In genomic region chr11:107092637-107093036, GRCm38 (mm10) we compare ENCODE assay signal across 15 mouse cellular contexts. TPM values are rescaled to one million over a fixed set of nuclear protein-coding genes. Genes with fewer than 3 reads are reported as not detected.
DNase-seq lines count a peak whose midpoint lies in the region; ATAC-seq lines count a peak whose summit lies in the region.
"Had no signal": no experiment of that assay in that cellular context is flagged by ENCODE, and none has a peak within 500 bp of the region (broad histone marks: within the 10 kb centered on the region; RNA-seq: fewer than 3 reads in every experiment).

No protein-coding gene starts in this region.

- H3K36me3 ChIP-seq in liver, embryonic 11.5 days (ENCODE audit: control insufficient read depth, insufficient read depth, low read length) = peaks cover 16% of the 10 kb centered on the region; the same call in 1 of the 2 replicates
- H3K36me3 ChIP-seq in hindbrain, embryonic 12.5 days = peaks cover 43% of the 10 kb centered on the region

- H3K9ac ChIP-seq in liver, embryonic 11.5 days (ENCODE audit: low read depth, low read length) = no peak overlapping the region
- no peak overlapping the region for H3K9ac ChIP-seq in hindbrain, embryonic 12.5 days
- H3K9ac ChIP-seq: limb, embryonic 12.5 days; midbrain, embryonic 13.5 days had no signal

- no peaks in the 10 kb centered on the region for H3K4me1 ChIP-seq in liver, embryonic 11.5 days (replicated peaks; ENCODE audit: control insufficient read depth, insufficient read depth, low read length)
- no peaks in the 10 kb centered on the region for H3K4me1 ChIP-seq in hindbrain, embryonic 12.5 days
- H3K4me1 ChIP-seq: heart, embryonic 10.5 days; limb, embryonic 12.5 days; midbrain, embryonic 13.5 days had no signal

- WGBS in liver, embryonic 11.5 days = 74% methylated on average over 7 of the region's 7 CpGs
- WGBS in hindbrain, embryonic 12.5 days = 96% methylated on average over 7 of the region's 7 CpGs

- no peak overlapping the region; the same call in 1 of the 2 replicates for H3K4me2 ChIP-seq in liver, embryonic 11.5 days
- no peak overlapping the region for H3K4me2 ChIP-seq in hindbrain, embryonic 12.5 days (replicated peaks)
- H3K4me2 ChIP-seq: limb, embryonic 12.5 days; midbrain, embryonic 13.5 days had no signal

- DNase-seq in spleen, postnatal 36 days (ENCODE audit: low spot score in 2 of 2) = peak; percentile 14 to 33
- DNase-seq in spleen, adult 18-20 months = no peak
- peak; percentile 51 for DNase-seq in ZHBTc4 (ENCODE audit: low read depth, low spot score)
- no peak for DNase-seq in liver, embryonic 11.5 days (ENCODE audit: low spot score)
- no peak for DNase-seq in kidney, postnatal 14 days
- DNase-seq in ovary, adult 18-20 months (ENCODE audit: low spot score) = no peak
- DNase-seq: cerebellum, adult 2 months; gastrocnemius, postnatal 14 days; lung, postnatal 14 days had no signal

- no peaks in the 10 kb centered on the region for H3K27me3 ChIP-seq in liver, embryonic 11.5 days (replicated peaks; ENCODE audit: control insufficient read depth, insufficient read depth, low read length)
- H3K27me3 ChIP-seq in hindbrain, embryonic 12.5 days = no peaks in the 10 kb centered on the region
- H3K27me3 ChIP-seq: limb, embryonic 12.5 days; midbrain, embryonic 13.5 days had no signal

- H3K27ac ChIP-seq in liver, embryonic 11.5 days (ENCODE audit: low read depth, low read length) = no peak overlapping the region
- no peak overlapping the region for H3K27ac ChIP-seq in hindbrain, embryonic 12.5 days
- H3K27ac ChIP-seq: heart, embryonic 10.5 days; left cerebral cortex, adult 2 months; limb, embryonic 12.5 days; midbrain, embryonic 13.5 days had no signal

- no peak overlapping the region for H3K4me3 ChIP-seq in liver, embryonic 11.5 days (ENCODE audit: low read depth, low read length)
- H3K4me3 ChIP-seq in hindbrain, embryonic 12.5 days = no peak overlapping the region
- H3K4me3 ChIP-seq: heart, embryonic 10.5 days; left cerebral cortex, adult 2 months; limb, embryonic 12.5 days; midbrain, embryonic 13.5 days had no signal

- H3K9me3 ChIP-seq in liver, embryonic 11.5 days (ENCODE audit: control insufficient read depth, low read length) = no peaks in the 10 kb centered on the region
- H3K9me3 ChIP-seq in hindbrain, embryonic 12.5 days (replicated peaks) = no peaks in the 10 kb centered on the region
- H3K9me3 ChIP-seq: heart, embryonic 10.5 days; limb, embryonic 12.5 days; midbrain, embryonic 13.5 days had no signal

- peak; percentile 91 for ATAC-seq in liver, embryonic 11.5 days (replicated peaks; ENCODE audit: low FRiP score)
- ATAC-seq in hindbrain, embryonic 12.5 days (ENCODE audit: low FRiP score) = no peak
- ATAC-seq: intestine, postnatal 0 days; midbrain, embryonic 13.5 days had no signal

RNA-seq across cellular contexts. Expression of gene Bptf, which starts 39.3 kb away (rescaled TPM):
- polyA plus RNA-seq in liver, embryonic 11.5 days (2014; fragmentation: Nextera tagmentation; extraction: Ambion mirVana) = 22.6 and 27.9 TPM in 2 replicates
- 38.5 and 41.0 TPM in 2 replicates for polyA plus RNA-seq in hindbrain, embryonic 12.5 days (2016; fragmentation: Nextera tagmentation; extraction: Ambion mirVana)

Comparison
In these comparisons a context has a peak if more than half of its experiments do, and no peak if none do; other contexts are left out.
1. DNase-seq: peak in spleen, postnatal 36 days (2 of 2) and ZHBTc4 (single experiment); none in spleen, adult 18-20 months (0 of 2), liver, embryonic 11.5 days (single experiment), kidney, postnatal 14 days (single experiment) and ovary, adult 18-20 months (single experiment).